Mouse (Mus musculus): ENCODE results near the gene Dhx34. TPM values are rescaled to one million over a fixed set of nuclear protein-coding genes. Genes with fewer than 3 reads are reported as not detected.

Gene Dhx34
- polyA plus RNA-seq, 1 experiment from 2014 or later, result 16.8 TPM

GRCm38 (mm10) chr7:16183663-16184062 lies 38.2 kb downstream of the Dhx34 start:
- H3K4me3 ChIP-seq (replicated peaks), result no peak overlapping the region
- no peak overlapping the region for H3K27ac ChIP-seq
- no peak overlapping the region for H3K9ac ChIP-seq (replicated peaks)
- no peaks in the 10 kb centered on the region for H3K27me3 ChIP-seq
- no peak for ATAC-seq
- no peak overlapping the region for H3K4me2 ChIP-seq (replicated peaks)
- H3K4me1 ChIP-seq (replicated peaks), result no peaks in the 10 kb centered on the region
- no peaks in the 10 kb centered on the region for H3K9me3 ChIP-seq
- 35% methylated on average over 8 of the region's 8 CpGs for WGBS
- H3K36me3 ChIP-seq, result peaks cover 67% of the 10 kb centered on the region

DNA sequence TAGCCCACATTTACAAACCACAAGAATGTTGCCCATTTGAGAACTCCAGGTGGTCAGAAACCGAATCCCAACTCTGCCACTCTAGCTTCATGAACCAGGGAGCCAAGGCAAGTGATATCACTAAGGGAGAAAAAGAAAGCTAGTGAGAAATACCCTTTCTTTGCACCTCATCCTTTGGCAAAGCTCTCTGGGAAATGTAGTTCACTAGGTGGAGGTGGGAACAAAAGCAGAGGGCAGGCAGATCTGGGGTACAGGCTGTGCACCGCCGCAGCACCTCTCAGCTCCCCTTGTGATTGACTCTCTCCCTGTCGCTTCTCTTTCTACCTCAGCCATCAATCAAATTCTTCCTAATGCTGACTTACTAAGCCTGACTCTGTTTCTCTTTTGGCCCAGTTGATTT lies 43.7 kb downstream of the Dhx34 start:
- Histone ChIP-seq H3K4me3 (replicated peaks) (no peak overlapping the region), H3K9me3 (no peaks in the 10 kb centered on the region), H3K36me3 (peaks cover 47% of the 10 kb centered on the region), H3K4me2 (replicated peaks) (no peak overlapping the region), H3K4me1 (replicated peaks) (peaks cover 40% of the 10 kb centered on the region), H3K9ac (replicated peaks) (no peak overlapping the region), H3K27ac (no peak overlapping the region), H3K27me3 (no peaks in the 10 kb centered on the region)
- no peak for ATAC-seq
- WGBS, result 72% methylated on average over 4 of the region's 4 CpGs

- ATAC-seq, result peak; percentile 46
- Histone ChIP-seq H3K9ac (replicated peaks) (peak overlapping the region; percentile 91), H3K4me2 (replicated peaks) (peak overlapping the region; percentile 84), H3K27me3 (no peaks in the 10 kb centered on the region), H3K4me1 (replicated peaks) (peaks cover 51% of the 10 kb centered on the region), H3K4me3 (replicated peaks) (peak overlapping the region; percentile 88), H3K36me3 (peaks cover 34% of the 10 kb centered on the region), H3K27ac (peak overlapping the region; percentile 89), H3K9me3 (no peaks in the 10 kb centered on the region)
- under 1% methylated on average over 10 of the region's 10 CpGs for WGBS
These were observed 46.3 kb downstream of the Dhx34 start for GRCm38 (mm10) chr7:16175542-16175931.

DNA sequence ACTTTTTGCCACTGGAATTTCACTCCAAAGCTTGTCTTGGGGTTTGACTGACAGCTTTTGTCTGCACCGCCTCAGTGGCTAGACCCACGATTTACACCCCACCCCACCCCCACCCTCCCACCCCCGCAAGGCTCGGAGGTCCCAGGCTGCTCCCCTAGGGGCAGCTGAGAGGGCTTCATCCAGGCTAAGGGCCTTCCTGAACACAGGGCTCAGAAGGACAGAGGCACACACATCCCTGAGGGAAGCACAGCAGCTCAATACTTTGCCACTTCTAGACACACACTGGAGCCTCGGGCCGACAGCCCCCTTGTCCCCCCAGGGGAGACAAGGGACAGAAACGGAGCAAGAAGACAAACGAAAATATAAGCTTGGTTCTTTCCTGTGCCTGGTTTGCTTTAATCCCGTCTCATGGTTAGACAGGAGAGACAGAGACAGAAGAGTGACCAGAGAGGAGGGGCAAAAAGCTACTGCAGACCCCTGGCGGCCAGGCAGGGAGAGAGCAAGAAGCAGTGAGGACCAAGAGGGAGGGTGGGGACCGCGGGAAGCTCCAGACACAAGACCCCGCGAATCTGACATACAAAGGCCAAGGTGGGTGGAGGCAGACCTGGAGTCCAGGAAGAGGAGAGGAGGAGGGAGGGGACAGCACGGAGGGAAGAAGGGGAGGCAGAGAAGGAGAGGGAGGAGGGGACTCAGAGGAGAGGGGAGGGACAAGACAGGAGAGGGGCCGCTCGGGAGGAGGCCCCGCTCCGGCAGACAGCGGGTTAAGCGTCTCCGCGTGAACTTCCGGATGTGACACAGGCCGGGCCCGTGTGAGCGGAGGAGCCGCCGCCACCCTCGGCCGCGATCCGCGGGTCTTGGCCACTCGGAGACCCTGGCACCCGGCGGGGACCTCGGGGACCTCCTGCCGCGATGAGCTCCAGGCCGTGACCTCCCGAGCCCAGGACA lies 47.0 kb downstream of the Dhx34 start, which contains the start of gene Meis3:
Gene Meis3, plus strand, starts transcription at position 494 of the 945 bp plus-strand sequence.
- under 1% methylated on average over 42 of the region's 42 CpGs for WGBS
- Histone ChIP-seq H3K9me3 (no peaks in the 10 kb centered on the region), H3K4me2 (replicated peaks) (peak within 1 kb of the TSS; percentile 84), H3K4me1 (replicated peaks) (peaks cover 51% of the 10 kb centered on the region), H3K4me3 (replicated peaks) (peak within 1 kb of the TSS; percentile 88), H3K27ac (peak within 1 kb of the TSS; percentile 89), H3K9ac (replicated peaks) (peak within 1 kb of the TSS; percentile 91), H3K27me3 (no peaks in the 10 kb centered on the region), H3K36me3 (peaks cover 28% of the 10 kb centered on the region)
- ATAC-seq, result peak; percentile 92

GRCm38 (mm10) chr7:16173146-16173545 lies 48.7 kb downstream of the Dhx34 start:
- WGBS, result 54% methylated on average over 5 of the region's 5 CpGs
- Histone ChIP-seq H3K27ac (peak overlapping the region; percentile 72; the same call in 1 of the 2 replicates), H3K9me3 (no peaks in the 10 kb centered on the region), H3K36me3 (peaks cover 11% of the 10 kb centered on the region), H3K9ac (replicated peaks) (peak overlapping the region; percentile 91), H3K4me3 (replicated peaks) (no peak overlapping the region), H3K4me1 (replicated peaks) (peaks cover 51% of the 10 kb centered on the region), H3K4me2 (replicated peaks) (peak overlapping the region; percentile 84; the same call in 1 of the 2 replicates), H3K27me3 (no peaks in the 10 kb centered on the region)
- no peak for ATAC-seq

DNA sequence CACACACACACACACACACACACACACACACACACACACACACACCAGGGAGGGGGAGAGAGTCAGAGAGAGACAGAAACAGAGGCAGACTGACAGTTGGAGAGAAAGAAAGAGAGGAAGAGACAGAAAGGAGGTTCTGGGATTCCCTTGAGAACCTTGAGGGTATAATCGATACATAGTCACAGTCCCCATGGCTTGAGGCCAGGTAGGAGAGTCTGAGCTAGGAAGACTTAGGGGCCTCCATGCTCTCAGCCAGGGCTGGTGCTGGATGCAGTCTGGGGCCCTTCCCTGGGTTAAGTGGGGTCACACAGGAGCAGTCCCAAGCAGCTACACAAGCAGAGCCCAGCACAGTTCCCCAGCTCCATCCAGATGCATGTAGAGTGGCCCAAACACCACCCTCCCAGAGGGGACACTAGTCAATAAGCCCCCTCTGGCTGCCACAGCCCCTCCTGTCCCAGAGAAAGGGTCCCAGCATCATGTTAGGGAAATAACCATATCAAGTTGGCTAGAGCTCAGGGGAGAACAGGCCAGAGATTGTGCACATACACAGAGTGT lies 49.2 kb downstream of the Dhx34 start:
- H3K9me3 ChIP-seq, result no peaks in the 10 kb centered on the region
- H3K9ac ChIP-seq (replicated peaks), result peak overlapping the region; percentile 91; the same call in 1 of the 2 replicates
- 33% methylated on average over 1 of the region's 1 CpGs for WGBS
- H3K36me3 ChIP-seq, result peaks cover 6% of the 10 kb centered on the region
- no peak overlapping the region; the same call in 1 of the 2 replicates for H3K4me2 ChIP-seq (replicated peaks)
- peak overlapping the region; percentile 77 for H3K27ac ChIP-seq
- no peak; the same call in 1 of the 2 replicates for ATAC-seq
- H3K27me3 ChIP-seq, result no peaks in the 10 kb centered on the region
- no peak overlapping the region for H3K4me3 ChIP-seq (replicated peaks)
- H3K4me1 ChIP-seq (replicated peaks), result peaks cover 49% of the 10 kb centered on the region

- no peaks in the 10 kb centered on the region for H3K27me3 ChIP-seq
- peaks cover 44% of the 10 kb centered on the region for H3K4me1 ChIP-seq (replicated peaks)
- peak overlapping the region; percentile 57 for H3K9ac ChIP-seq (replicated peaks)
- no peak for ATAC-seq
- WGBS, result no CpG with 5 or more reads among the region's 1 CpGs
- peak overlapping the region; percentile 77 for H3K27ac ChIP-seq
- H3K4me3 ChIP-seq (replicated peaks), result no peak overlapping the region
- H3K4me2 ChIP-seq (replicated peaks), result no peak overlapping the region
- H3K9me3 ChIP-seq, result no peaks in the 10 kb centered on the region
- 0 out of 2 replicates have a peak, but pooled peaks cover under 1% of the 10 kb centered on the region for H3K36me3 ChIP-seq
These were observed 49.7 kb downstream of the Dhx34 start for GRCm38 (mm10) chr7:16172141-16172581.

DNA sequence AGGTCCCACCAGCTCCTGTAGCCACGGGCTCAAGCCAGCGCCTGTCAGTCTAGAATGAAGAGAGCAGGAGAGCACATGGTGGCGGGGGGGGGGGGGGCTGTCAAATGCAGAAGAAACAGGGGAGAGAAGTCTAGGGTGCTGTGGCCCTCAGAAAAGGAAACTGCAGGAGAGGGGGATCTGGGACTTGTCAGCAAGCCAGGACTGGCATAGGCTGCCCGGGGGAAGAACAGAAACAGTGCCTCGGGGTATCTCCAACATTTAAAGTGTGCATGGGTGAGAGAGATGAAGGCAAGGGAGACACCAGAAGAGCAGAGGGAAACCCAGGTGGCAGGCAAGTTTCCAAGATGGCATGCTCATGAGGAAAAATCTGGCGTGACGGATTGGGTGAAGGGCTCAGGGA lies 59.8 kb downstream of the Dhx34 start:
- no peak overlapping the region for H3K27ac ChIP-seq
- WGBS, result 90% methylated on average over 6 of the region's 7 CpGs

DNA sequence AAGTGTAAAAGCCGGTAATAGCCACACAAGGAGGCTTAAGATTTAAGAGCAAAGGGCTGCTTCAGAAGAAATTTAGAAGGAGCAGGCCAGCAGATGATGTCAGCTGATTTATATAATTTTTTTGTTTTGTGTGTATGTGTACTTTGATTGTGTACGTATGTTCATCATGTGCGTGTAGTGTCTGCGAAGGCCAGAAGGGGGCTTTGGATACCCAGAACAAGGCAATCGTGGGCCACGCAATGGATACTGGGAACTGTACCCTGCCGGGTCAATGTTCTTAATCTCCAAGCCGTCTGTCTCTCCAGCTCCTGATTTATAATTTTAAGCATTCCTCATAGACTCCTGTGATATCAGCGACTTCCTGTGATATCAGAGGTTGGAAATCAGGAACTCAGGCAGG lies 60.5 kb downstream of the Dhx34 start:
- no peak overlapping the region for H3K4me3 ChIP-seq (replicated peaks)
- H3K4me1 ChIP-seq (replicated peaks), result 0 out of 2 replicates have a peak, but pooled peaks cover 6% of the 10 kb centered on the region
- peaks cover 25% of the 10 kb centered on the region for H3K27me3 ChIP-seq
- H3K4me2 ChIP-seq (replicated peaks), result no peak overlapping the region
- ATAC-seq, result no peak
- no peaks in the 10 kb centered on the region for H3K9me3 ChIP-seq
- WGBS, result 91% methylated on average over 9 of the region's 9 CpGs
- peaks cover 7% of the 10 kb centered on the region; the same call in 1 of the 2 replicates for H3K36me3 ChIP-seq
- H3K27ac ChIP-seq, result no peak overlapping the region
- H3K9ac ChIP-seq (replicated peaks), result no peak overlapping the region

More for the DNA sequence above, 59.8 kb downstream of the Dhx34 start:
- Histone ChIP-seq H3K4me2 (replicated peaks) (no peak overlapping the region), H3K4me3 (replicated peaks) (no peak overlapping the region), H3K9ac (replicated peaks) (no peak overlapping the region), H3K27me3 (peaks cover 25% of the 10 kb centered on the region), H3K36me3 (peaks cover 4% of the 10 kb centered on the region; the same call in 1 of the 2 replicates), H3K4me1 (replicated peaks) (0 out of 2 replicates have a peak, but pooled peaks cover 6% of the 10 kb centered on the region), H3K9me3 (no peaks in the 10 kb centered on the region)
- no peak for ATAC-seq

GRCm38 (mm10) chr7:16160702-16161101 lies 61.1 kb downstream of the Dhx34 start:
- H3K36me3 ChIP-seq, result peaks cover 7% of the 10 kb centered on the region; the same call in 1 of the 2 replicates
- H3K9ac ChIP-seq (replicated peaks), result no peak overlapping the region
- H3K4me1 ChIP-seq (replicated peaks), result 0 out of 2 replicates have a peak, but pooled peaks cover 6% of the 10 kb centered on the region
- WGBS, result 65% methylated on average over 3 of the region's 3 CpGs
- no peak overlapping the region for H3K4me3 ChIP-seq (replicated peaks)
- no peak overlapping the region for H3K4me2 ChIP-seq (replicated peaks)
- peaks cover 25% of the 10 kb centered on the region for H3K27me3 ChIP-seq
- no peak overlapping the region for H3K27ac ChIP-seq
- no peak for ATAC-seq
- no peaks in the 10 kb centered on the region for H3K9me3 ChIP-seq

DNA sequence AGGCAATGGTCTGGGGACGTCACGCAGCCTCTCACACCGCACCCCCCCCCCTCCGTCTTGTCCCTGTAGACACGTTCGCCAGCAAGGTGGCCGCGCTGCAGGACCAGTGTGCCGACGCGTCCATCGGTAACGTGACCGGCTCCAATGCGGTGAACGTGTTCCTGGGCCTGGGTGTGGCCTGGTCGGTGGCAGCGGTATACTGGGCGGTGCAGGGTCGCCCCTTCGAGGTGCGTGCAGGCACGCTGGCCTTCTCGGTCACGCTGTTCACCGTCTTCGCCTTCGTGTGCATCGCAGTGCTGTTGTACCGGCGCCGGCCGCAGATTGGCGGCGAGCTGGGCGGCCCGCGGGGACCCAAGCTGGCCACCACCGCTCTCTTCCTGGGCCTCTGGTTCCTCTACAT lies 63.1 kb downstream of the Dhx34 start:
- H3K4me2 ChIP-seq (replicated peaks), result peak overlapping the region; percentile 41
- H3K36me3 ChIP-seq, result peaks cover 7% of the 10 kb centered on the region; the same call in 1 of the 2 replicates
- H3K27ac ChIP-seq, result no peak overlapping the region
- H3K9me3 ChIP-seq, result no peaks in the 10 kb centered on the region
- WGBS, result 6% methylated on average over 38 of the region's 39 CpGs
- peaks cover 25% of the 10 kb centered on the region for H3K27me3 ChIP-seq
- H3K4me3 ChIP-seq (replicated peaks), result peak overlapping the region; percentile 18
- 0 out of 2 replicates have a peak, but pooled peaks cover 6% of the 10 kb centered on the region for H3K4me1 ChIP-seq (replicated peaks)
- peak overlapping the region; percentile 52; the same call in 1 of the 2 replicates for H3K9ac ChIP-seq (replicated peaks)
- ATAC-seq, result peak; percentile 51

Data from midbrain, embryonic 13.5 days (tissue).